Mouse (Mus musculus) cerebellum, postnatal 36 days (tissue): Measurements from ENCODE around the gene Chrdl2.
A peak's percentile ranks its signal among the peaks of the same experiment; 100 is the strongest.
"Not testable (repeated sequence)": the region's sequence is repeated elsewhere in the genome, so short reads cannot be mapped to it uniquely, and the experiment has no call there.

Experiments used
- DNase-seq, 2 experiments: peaks; one replicate each; pipeline ENCODE4 v3.0.0; 2021 to 2022; ENCODE audit warnings: mixed read lengths in 2 of 2

Chrdl2 gene

GRCm38 (mm10) chr7:100036050-100036449, 30.1 kb downstream of the Chrdl2 start:
- no peak for DNase-seq

- DNase-seq, result peak in 1 of 2 experiments; percentile 19
Measured at GRCm38 (mm10) chr7:100036495-100036894, 30.5 kb downstream of the Chrdl2 start.

DNA sequence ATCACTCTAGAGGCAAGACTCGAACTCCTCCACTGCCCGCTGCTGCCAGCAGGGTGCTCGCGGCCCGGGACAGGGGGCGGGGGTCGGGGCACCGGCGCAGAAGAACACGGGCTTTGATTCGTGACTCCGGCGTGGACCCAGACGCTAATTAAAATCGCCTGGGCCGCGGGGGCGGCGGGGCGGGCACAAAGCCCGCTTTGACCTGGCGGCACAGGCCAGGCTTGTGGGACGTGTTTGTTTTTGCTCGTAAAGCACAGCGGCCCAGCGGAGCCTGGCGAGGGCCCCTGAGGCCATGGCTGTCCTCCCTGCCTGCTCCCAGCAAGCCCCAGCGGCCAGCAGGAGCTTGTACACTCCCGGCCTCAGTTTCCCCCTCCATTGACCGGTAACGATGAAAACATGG, 36.1 kb downstream of the Chrdl2 start:
- DNase-seq, result no peak

DNA sequence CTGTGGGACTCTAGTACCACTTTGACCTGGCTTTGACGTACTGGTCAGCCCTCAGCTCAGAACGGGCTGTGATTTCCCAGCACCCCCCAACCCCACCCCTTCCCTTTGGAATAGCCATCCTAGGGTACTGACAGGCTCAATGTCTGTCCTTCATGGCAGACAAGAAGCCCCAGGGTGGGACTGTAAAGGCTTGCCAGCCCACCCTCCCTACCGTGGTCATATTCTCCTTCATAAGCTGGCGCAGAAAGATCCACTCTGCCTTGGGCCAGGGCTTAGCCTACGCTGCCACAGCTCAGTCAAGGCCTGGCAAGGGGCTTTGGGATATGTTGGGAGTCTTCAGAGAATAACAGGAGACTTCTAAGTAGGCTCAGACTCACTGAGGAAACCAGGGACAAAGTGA, 37.1 kb downstream of the Chrdl2 start:
- DNase-seq, result no peak

DNA sequence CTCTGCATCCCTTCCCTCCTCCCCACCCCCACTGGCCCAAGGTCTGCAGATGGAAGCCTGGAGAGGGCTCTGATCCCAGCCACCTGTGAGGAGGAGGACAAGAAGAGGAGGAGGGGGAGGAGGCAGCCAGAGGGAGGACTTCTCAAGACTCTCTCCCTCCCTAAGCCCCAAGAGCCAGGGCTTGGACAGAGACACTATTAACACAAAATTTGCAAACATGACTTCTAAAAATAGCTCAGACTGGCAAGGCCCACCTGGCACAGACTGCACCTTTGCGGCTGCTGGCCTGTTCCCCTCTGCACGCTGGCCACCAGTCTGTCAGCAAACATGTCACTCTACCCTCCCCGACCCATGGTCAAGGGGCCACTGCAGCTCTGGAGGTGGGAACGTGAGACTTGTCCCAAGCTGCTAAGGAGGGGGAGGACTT, 37.6 kb downstream of the Chrdl2 start:
- peak; percentile 33 to 37 for DNase-seq

DNA sequence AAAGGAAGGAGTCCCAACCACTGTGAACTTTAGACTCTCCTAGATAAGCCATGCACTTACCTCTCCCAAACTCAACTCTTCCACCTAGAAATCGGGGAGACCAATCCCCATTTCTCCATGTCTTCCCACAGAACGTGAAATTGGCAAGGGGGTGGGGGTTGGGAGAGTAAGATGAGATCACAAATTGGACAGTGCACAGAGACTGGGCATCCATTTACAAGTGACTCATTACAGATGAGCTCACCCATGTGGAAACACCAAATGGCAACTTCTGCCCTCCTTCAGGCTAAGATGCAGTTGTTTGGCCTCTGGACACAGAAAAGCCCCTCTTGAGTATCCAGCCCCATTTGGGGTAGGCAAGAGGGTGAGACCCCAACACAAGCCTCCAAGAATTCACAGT, 40.5 kb downstream of the Chrdl2 start:
- peak; percentile 26 to 40 for DNase-seq

DNA sequence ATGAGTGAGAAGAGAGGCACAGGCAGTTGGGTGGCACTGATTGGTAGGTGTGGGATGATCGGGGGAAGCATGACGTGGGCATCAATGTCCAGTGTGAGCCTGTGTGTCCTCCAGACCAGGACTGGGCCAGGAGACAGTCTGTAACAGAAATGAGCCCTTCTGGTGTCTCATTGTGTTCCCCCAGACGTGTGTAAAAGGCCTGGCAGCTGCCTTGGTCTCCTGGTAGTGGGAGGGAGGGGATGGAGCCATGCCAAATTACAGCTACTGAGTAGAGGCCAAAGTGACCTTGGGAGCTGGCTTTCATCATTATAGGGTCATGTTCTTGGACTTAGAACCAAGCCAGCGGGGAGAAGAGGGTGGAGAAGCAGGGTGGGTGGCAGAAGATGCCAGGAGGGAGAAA, 45.9 kb downstream of the Chrdl2 start:
- DNase-seq, result no peak

DNA sequence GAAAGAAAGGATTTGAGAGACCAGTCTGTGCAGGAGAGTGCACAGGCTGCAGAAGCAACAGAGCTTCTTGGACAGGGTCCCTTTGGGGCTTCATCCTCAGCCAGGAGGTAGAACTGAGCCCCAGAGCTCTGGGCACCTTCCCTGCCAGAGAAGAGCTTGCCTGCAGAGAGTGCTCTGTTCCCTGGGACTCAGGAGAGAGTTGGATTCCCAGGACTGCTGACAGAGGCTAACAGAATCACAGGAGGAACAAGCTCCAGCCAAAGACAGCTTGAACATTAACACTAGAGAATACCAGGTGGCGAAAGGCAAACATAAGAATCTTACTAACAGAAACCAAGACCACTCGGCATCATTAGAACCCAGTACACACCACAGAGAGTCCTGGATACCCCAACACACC, 47.0 kb downstream of the Chrdl2 start:
- not testable (repeated sequence) for DNase-seq

DNA sequence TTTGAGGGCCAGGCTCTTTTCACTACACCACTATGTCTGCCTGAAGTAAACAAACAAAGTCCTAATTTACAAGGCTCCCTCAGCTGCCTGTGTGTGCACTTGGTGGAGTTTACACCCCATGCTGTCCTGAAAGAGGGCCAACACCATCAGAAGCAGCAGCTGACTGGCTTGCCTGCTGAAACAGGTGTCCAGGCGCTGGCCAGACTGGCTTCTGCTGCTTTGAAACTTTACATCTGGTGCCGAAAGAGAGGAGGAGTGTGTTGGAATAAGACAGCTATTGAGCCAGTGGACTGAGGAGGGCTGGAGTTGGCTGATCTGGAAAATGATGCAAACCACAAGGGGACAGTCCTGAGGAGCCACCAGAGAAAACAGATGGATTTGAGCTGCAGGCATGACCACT, 68.0 kb downstream of the Chrdl2 start:
- no peak for DNase-seq

DNA sequence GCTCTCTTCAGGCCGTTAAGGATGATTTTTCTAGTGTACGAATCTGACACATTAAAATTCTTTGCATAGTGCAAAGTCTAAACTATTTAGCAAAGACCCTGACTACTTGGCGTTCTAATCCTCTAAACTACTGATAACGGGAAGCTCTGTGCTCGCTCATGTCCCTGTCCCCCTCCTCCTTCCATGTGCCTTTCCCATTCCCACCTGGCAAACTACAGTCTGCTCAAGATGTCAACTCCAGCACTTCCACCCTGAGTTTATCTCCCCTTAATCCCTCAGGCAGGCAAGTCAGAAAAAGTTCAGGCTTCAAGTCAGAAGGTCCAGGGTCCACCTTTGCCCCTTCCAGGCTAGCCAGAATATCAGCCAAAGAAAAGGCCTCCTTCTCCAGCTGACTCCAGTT, 70.3 kb downstream of the Chrdl2 start:
- DNase-seq, result no peak

- DNase-seq, result no peak
Measured at GRCm38 (mm10) chr7:100077071-100077470, 71.1 kb downstream of the Chrdl2 start.

DNA sequence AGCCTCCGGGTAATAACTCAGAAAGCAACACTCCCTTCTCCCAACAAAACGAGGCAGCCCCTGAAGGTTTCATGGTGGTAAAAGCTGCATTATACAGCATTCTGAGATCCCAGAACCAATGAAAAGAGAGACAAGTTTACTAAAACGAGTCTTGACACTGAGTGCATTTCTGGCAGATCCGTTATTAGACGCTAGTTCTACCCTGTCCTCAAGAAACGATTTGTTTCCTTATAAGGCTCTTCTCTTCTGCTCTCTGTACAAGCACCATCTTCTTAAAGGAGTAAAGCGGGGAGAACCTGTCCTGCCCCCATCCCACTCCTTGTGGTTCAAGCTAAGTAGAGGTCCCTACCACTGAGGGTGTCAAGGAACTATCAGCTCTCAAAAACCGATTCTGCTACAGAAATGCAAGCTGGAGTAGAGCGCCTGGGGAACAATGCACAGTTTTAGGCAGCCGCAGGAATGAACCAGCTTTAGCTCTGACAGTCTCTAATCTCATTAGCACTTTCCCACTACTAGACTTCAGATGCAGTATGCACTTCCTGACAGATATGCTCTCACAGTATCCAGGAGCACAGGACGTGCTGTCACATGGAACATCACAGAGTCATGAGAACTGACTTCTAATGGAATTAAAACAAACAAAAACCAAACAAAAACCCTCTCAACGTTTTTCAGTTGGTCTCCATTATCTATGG, 74.3 kb downstream of the Chrdl2 start:
- DNase-seq, result no peak

- DNase-seq, result no peak
Measured at GRCm38 (mm10) chr7:100082836-100083235, 76.9 kb downstream of the Chrdl2 start.

GRCm38 (mm10) chr7:100083812-100084211, 77.8 kb downstream of the Chrdl2 start:
- no peak for DNase-seq
